Mouse (Mus musculus) midbrain, embryonic 11.5 days (tissue): ENCODE measurements around the gene Porcn. TPM values are rescaled to one million over a fixed set of nuclear protein-coding genes. Genes with fewer than 3 reads are reported as not detected.

Experiments used
- ATAC-seq: fragments of 200-750 bp; cut with Nextera tagmentation; 2 replicates; pipeline ENCODE4 v1.8.0; 2017; ENCODE audit warnings: moderate TSS enrichment, moderate library complexity; ENCODE audit not compliant: low FRiP score
- DNase-seq: peaks from one replicate; pipeline ENCODE4 v3.0.0; 2015; ENCODE audit warnings: low spot score; ENCODE audit errors: missing footprints
- H3K27ac ChIP-seq: fragments of 300-500 bp; sonication (generic); 2 replicates; pipeline ENCODE4 v1.5.1; 2014; ENCODE audit warnings: low read depth, low read length
- H3K27me3 ChIP-seq: fragments of 300-500 bp; sonication (generic); 2 replicates; pipeline ENCODE4 v1.6.1; 2014; ENCODE audit warnings: mild to moderate bottlenecking, low read length, moderate library complexity, mixed read lengths; ENCODE audit not compliant: control insufficient read depth, insufficient read depth
- H3K36me3 ChIP-seq: fragments of 300-500 bp; sonication (generic); 2 replicates; pipeline ENCODE4 v1.6.1; 2014; ENCODE audit warnings: mild to moderate bottlenecking, low read length, moderate library complexity, mixed read lengths; ENCODE audit not compliant: control insufficient read depth, insufficient read depth
- H3K4me1 ChIP-seq: fragments of 300-500 bp; sonication (generic); 2 replicates; pipeline ENCODE4 v1.6.1; 2014; ENCODE audit warnings: low read length; ENCODE audit not compliant: control insufficient read depth, insufficient read depth
- H3K4me2 ChIP-seq: fragments of 300-500 bp; sonication (generic); 2 replicates; pipeline ENCODE4 v1.6.1; 2014; ENCODE audit warnings: mild to moderate bottlenecking, moderate library complexity
- H3K4me3 ChIP-seq: fragments of 300-500 bp; sonication (generic); 2 replicates; pipeline ENCODE4 v1.5.1; 2014; ENCODE audit warnings: low read depth, low read length
- H3K9ac ChIP-seq: fragments of 300-500 bp; sonication (generic); 2 replicates; pipeline ENCODE4 v1.6.1; 2014; ENCODE audit warnings: low read length
- H3K9me3 ChIP-seq: fragments of 300-500 bp; sonication (generic); 2 replicates; pipeline ENCODE4 v1.6.1; 2016; ENCODE audit warnings: low read length; ENCODE audit not compliant: control insufficient read depth
- WGBS: fragments of 180-500 bp; shearing (Covaris S2); extraction: QIAGEN DNeasy Blood & Tissue Kit; methylation state at CpG from one replicate; pipeline ENCODE4 v1.1.7; 2014; 5-methylcytosine and 5-hydroxymethylcytosine counted together
- polyA plus RNA-seq: library from polyadenylated mRNA; unstranded; fragments of >200 nt; fragmentation: Nextera tagmentation; extraction: Ambion mirVana; gene quantifications from 2 replicates; pipeline ENCODE4 v1.2.1, GENCODE M21; 2014

Porcn gene
- polyA plus RNA-seq, 1 experiment from 2014 or later = 14.7 TPM

GRCm38 (mm10) chrX:8192640-8193418, 13.5 kb downstream of the Porcn start:
- peak; percentile 96 for ATAC-seq
- WGBS = 17% methylated on average over 38 of the region's 38 CpGs

DNA sequence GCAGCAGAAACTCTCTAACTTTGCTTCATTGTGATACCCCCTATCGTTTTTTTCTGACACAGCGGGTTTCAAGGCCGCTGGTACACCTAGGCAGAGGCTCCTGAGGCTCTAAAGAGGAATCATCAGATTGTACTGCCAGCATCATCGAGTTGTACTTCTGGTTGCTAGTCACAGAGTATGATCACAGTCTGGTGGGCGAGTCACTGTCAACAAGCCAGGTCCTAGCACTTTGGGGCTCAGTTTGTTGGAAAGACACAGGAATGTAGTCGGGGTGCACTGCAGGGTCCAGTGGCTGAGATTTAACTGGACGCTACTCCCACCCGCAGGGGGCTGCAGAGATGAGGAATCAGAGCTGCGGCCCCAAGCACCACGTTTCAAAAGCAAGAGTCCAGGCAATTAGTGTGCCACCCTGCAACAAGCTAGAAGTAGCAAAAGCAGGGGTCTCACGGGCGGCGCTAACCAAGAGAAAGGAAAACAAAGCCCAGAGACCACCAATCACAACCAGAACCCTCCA, 14.1 kb downstream of the Porcn start:
- H3K27me3 ChIP-seq = no peaks in the 10 kb centered on the region
- 17% methylated on average over 13 of the region's 13 CpGs for WGBS
- H3K4me2 ChIP-seq = peak overlapping the region; percentile 57

More at GRCm38 (mm10) chrX:8192640-8193418, 13.5 kb downstream of the Porcn start:
- peak; percentile 94 for DNase-seq
- Histone ChIP-seq H3K36me3 (no peaks in the 10 kb centered on the region), H3K27ac (peak overlapping the region; percentile 51; the same call in 1 of the 2 replicates), H3K4me2 (peak overlapping the region; percentile 57), H3K4me1 (peaks cover 2% of the 10 kb centered on the region; the same call in 1 of the 2 replicates), H3K4me3 (peak overlapping the region; percentile 42), H3K9ac (peak overlapping the region; percentile 64), H3K9me3 (no peaks in the 10 kb centered on the region), H3K27me3 (no peaks in the 10 kb centered on the region)

DNA sequence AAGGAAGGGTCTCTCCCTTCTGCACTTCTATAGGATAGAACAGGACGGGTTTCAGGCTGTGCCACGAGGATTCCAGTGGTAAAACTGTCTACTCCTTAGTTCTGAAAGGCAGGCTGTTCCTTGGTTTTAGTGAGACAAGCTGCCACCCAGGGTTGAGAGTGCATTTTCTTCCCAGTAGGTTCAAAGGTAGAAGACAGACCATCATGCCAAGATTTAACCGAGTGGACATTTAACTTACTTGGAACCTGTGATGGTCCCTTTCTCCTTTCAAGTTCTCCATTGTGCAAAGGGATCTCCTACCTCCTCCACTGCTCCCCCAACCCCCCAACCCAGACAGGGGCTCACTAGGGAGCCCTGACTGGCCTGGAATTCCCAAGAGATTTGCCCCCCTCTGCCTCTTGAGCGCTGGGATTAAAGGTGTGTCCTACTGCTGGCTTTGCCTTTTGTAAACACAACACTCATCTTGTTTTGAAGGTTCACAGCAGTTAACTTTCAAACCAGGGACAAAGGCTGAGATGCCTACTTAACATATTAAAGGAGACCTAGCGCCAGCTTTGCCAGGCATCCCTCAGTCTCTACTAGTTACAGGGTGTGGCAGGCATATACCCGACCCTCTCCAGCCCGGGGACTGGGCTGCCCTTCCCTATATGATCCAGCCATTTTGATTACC, 23.3 kb downstream of the Porcn start:
- H3K36me3 ChIP-seq = no peaks in the 10 kb centered on the region
- no peaks in the 10 kb centered on the region for H3K27me3 ChIP-seq
- DNase-seq (no peak), ATAC-seq (no peak)
- H3K4me3 ChIP-seq = no peak overlapping the region
- H3K4me1 ChIP-seq = no peaks in the 10 kb centered on the region
- no peak overlapping the region for H3K9ac ChIP-seq
- no peak overlapping the region for H3K4me2 ChIP-seq
- no peak overlapping the region for H3K27ac ChIP-seq
- 12% methylated on average over 7 of the region's 7 CpGs for WGBS
- H3K9me3 ChIP-seq = no peaks in the 10 kb centered on the region

More for the DNA sequence above, 14.1 kb downstream of the Porcn start:
- no peaks in the 10 kb centered on the region for H3K9me3 ChIP-seq
- peak overlapping the region; percentile 64 for H3K9ac ChIP-seq
- H3K4me3 ChIP-seq = peak overlapping the region; percentile 42
- H3K36me3 ChIP-seq = no peaks in the 10 kb centered on the region
- peaks cover 2% of the 10 kb centered on the region; the same call in 1 of the 2 replicates for H3K4me1 ChIP-seq
- DNase-seq (peak; percentile 92), ATAC-seq (no peak)
- peak overlapping the region; percentile 51; the same call in 1 of the 2 replicates for H3K27ac ChIP-seq

DNA sequence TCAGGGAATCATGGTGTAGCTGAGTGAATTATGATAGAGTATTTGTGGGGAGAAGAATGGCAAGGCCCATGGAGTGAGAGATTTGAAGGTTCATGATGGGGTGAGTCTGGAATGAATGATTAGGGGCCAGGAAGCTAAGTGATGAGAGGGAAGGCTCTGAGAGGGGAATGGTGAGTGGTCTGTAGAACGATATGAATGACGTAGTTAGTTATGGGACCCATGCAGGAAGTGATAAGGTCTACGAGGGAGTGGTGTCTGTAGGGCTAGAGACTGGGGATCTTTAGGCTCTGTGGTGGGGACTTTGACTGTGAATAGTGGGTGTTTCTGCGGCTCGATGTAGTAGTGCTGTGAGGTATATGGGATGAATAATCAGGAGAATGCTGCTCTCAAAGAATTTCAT, 26.7 kb downstream of the Porcn start:
- WGBS = 95% methylated on average over 5 of the region's 5 CpGs

GRCm38 (mm10) chrX:8178871-8179270, 27.5 kb downstream of the Porcn start:
- DNase-seq = no peak
- Histone ChIP-seq H3K4me1 (no peaks in the 10 kb centered on the region), H3K9ac (no peak overlapping the region), H3K4me2 (no peak overlapping the region), H3K27me3 (no peaks in the 10 kb centered on the region), H3K4me3 (no peak overlapping the region), H3K27ac (no peak overlapping the region), H3K36me3 (no peaks in the 10 kb centered on the region), H3K9me3 (no peaks in the 10 kb centered on the region)
- 100% methylated on average over 2 of the region's 2 CpGs for WGBS
- no peak for ATAC-seq

More for the DNA sequence above, 26.7 kb downstream of the Porcn start:
- DNase-seq (no peak), ATAC-seq (no peak)
- Histone ChIP-seq H3K27ac (no peak overlapping the region), H3K4me3 (no peak overlapping the region), H3K4me1 (no peaks in the 10 kb centered on the region), H3K9me3 (no peaks in the 10 kb centered on the region), H3K27me3 (no peaks in the 10 kb centered on the region), H3K36me3 (no peaks in the 10 kb centered on the region), H3K4me2 (no peak overlapping the region), H3K9ac (no peak overlapping the region)

DNA sequence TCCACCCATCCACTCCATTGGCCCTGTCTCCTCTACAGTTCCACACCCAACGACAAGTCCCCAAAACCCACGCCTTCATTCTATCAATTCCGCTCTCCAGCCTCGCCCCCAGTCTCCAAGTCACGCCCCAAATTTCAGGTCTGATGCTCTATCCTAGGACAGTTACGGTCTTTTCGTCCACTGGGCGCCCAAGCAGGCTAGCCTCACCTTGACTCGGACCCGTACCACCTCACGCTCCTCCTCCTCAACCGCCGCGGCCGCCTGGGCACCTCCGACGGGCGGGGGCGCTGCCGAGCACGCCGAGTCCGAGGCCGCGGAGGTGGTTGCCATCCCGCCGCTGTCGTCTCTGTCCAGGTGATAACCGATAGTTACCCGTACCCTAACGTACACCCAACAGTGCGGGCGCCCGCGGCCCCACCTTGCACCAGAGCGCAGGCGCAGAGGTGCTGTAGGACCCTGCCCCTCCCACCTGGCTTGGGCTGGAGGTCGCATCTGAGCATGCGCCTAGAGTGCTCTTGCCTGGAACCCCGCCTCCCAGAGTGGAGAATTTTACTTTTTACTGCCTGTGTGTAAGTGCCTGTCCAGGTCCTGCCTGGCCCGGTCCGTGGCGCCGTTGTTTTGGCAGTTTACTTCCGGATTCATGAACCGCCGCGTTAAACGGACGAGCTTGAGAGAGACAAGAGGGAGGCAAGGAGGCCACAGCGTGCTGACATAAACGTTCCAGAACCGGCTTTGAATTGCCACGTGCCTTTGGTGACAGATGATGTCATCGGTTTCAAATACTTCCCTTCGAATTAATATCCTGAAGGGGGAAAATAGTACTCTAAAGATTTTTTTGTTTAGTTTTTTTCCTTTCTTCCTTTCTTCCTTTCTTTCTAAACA, 30.6 kb downstream of the Porcn start, which contains the start of gene Tbc1d25:
Gene Tbc1d25 (minus strand): TSS at position 678 of the 882 bp plus-strand sequence.
- Histone ChIP-seq H3K27ac (no peak within 1 kb of the TSS), H3K27me3 (no peaks in the 10 kb centered on the region)

DNA sequence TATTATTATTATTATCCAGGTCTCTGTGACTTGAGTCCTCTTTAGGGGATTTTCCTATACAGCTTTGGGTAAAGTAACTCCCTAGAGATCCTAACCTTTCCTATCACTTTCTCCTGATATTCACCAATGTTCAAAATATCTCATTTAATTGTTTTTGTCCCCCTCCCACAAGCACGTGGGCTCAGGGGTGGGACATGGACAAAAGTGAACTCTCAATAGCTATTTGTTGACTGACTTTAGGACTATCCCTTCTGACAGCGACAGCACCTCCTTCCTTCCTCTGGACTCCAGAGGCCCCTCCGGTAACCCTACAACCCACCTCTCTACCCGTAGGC, 31.2 kb downstream of the Porcn start:
- peak overlapping the region; percentile 51 for H3K4me2 ChIP-seq
- peak overlapping the region; percentile 55 for H3K9ac ChIP-seq
- no peaks in the 10 kb centered on the region for H3K9me3 ChIP-seq
- H3K27ac ChIP-seq = no peak overlapping the region
- 15% methylated on average over 4 of the region's 4 CpGs for WGBS
- H3K27me3 ChIP-seq = no peaks in the 10 kb centered on the region
- DNase-seq = no peak
- no peaks in the 10 kb centered on the region for H3K4me1 ChIP-seq
- H3K4me3 ChIP-seq = peak overlapping the region; percentile 55
- H3K36me3 ChIP-seq = no peaks in the 10 kb centered on the region
- ATAC-seq = no peak

More for the DNA sequence above, 30.6 kb downstream of the Porcn start, which contains the start of gene Tbc1d25:
- Histone ChIP-seq H3K4me2 (peak within 1 kb of the TSS; percentile 51), H3K9me3 (no peaks in the 10 kb centered on the region), H3K9ac (peak within 1 kb of the TSS; percentile 55), H3K4me3 (peak within 1 kb of the TSS; percentile 55), H3K36me3 (no peaks in the 10 kb centered on the region), H3K4me1 (no peaks in the 10 kb centered on the region)
- 11% methylated on average over 56 of the region's 56 CpGs for WGBS
- DNase-seq (peak; percentile 96), ATAC-seq (peak; percentile 95)

DNA sequence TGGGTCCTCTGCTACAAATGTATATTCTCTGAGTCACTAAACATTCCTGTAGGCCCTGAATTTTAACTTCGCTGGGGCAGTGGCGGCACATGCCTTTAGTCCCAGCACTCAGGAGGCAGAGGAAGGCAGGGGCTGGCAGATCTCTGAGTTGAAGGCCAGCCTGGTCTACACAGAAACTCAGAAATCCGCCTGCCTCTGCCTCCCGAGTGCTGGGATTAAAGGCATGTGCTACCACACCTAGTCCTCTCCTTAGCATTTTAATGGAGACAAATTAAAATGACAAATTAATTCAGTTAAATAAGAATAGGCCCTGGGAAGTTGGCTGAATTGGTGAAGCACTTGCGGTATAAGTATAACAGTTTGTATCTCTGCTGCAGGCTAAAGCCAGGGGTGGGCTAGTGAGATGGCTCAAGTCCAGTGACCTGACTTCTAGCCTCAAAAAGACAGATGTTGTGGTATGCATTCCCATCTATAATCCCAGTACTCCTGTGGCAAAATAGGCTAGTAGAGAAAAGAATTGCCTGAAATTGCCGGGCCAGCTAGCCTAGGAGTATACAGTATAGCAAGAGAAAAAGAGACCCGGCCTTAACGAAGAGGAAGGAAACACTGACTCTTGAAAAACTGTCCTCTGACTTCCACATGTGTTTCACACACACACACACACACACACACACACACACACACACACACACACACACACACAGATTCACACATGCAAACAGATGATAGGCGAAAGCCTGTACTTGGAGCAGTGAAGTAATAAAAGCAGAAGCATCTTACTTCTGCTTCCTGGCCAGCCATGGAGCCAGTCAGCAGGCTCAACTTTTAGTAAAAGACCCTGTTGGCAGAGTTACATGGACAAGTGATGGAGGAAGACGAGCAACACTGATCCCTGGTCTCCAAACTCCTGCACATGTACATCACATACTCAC, 38.3 kb downstream of the Porcn start:
- 94% methylated on average over 10 of the region's 10 CpGs for WGBS
- no peak overlapping the region for H3K4me3 ChIP-seq
- H3K36me3 ChIP-seq = no peaks in the 10 kb centered on the region
- DNase-seq (no peak), ATAC-seq (no peak)
- no peak overlapping the region for H3K27ac ChIP-seq
- no peaks in the 10 kb centered on the region for H3K4me1 ChIP-seq
- H3K27me3 ChIP-seq = no peaks in the 10 kb centered on the region
- no peak overlapping the region for H3K4me2 ChIP-seq
- no peaks in the 10 kb centered on the region for H3K9me3 ChIP-seq
- H3K9ac ChIP-seq = no peak overlapping the region
